Mouse (Mus musculus): ENCODE data around the gene Tmem117.

The Tmem117 gene

DNA sequence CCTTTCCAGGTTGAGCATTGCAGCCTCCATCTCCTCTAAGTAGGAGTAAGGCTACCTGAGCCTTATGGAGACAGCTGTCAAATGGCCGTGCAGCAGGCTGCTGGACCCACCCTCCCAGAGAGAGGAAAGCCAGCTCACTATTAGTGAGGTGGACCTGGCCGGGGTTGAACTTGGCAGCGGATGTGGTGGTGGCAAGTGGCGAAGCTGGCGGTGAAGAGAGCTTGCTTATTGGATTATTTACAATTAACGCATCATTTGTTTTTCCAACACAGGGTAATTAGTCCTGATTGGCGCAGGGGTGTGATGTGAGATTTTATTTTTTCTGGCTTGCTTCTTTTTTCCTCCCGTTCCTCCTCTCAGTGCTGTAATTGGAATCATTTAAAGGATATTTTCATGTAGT is 19.4 kb downstream of the Tmem117 start:
- no peak for DNase-seq (ENCODE audit: low read depth, low spot score)

DNA sequence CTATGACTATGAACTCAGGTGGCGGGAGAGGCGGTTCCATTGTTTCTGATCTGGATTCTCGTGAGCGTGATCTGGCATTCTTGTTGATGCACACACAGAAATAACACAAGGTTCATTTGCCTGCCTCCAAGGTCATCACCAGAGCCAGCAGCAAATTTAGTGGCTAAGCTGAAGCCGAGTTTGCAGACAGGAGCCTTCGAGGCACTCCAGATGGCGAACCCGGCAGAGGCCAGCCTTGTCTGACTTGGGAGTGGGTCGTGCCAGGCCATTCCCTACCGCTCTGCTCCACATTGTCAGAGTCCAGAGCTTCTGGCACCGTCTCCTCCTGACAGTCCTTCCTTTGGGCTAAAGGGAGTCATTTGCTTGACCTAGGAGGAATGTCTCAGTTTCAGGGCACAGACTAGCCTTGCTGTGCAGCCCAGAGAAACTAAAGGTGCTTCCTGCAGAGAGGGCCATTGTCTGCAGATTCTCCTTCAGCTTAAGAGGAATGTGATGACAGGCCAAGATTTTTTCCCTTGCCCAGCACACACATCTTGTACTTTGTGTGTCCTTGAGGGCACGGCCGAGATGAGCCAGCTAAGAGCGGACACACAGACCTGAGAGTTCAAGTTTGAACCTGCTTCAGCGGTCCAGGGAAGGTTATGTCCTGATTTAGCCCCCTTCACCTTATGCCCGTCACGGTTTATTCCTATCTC is 20.2 kb downstream of the Tmem117 start:
- DNase-seq (ENCODE audit: low read depth, low spot score): no peak

DNA sequence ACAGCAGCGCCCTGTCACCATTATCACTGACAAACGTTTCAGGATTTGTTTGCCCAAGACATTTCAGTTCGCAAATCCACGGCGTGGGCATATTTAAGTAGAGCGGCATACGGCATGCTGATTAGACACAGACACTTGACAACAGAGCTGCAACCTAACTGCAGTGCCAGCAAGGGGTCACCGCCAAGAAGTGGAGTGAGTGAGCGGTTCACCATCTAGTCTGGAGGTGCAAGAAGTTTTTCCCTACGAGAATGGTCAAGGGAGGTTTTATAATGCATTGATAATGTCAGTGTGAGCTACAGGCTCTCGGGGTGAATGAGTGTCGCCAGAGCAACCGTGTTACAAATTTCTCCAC is 20.7 kb downstream of the Tmem117 start:
- DNase-seq (ENCODE audit: low read depth, low spot score): no peak

DNA sequence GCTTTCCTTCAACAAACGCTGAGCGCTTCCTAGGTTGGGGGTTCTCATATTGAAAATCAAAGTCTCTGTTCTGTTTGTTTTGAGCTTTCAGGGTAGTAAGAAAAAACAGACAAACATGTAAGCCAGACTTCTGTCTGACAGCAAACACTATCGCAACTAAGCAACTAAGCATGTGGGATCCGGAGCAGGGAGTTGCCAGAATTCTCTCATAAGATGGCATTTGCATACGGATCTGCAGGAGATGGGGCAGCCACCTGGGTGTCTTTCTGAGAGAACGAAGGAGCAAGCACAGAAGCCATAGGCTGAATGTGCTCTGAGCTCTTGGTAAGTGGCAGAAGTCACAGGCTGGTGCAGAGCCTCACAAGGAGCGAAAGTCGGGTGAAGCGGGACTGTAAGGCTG is 22.3 kb downstream of the Tmem117 start:
- DNase-seq (ENCODE audit: low read depth, low spot score): no peak

DNA sequence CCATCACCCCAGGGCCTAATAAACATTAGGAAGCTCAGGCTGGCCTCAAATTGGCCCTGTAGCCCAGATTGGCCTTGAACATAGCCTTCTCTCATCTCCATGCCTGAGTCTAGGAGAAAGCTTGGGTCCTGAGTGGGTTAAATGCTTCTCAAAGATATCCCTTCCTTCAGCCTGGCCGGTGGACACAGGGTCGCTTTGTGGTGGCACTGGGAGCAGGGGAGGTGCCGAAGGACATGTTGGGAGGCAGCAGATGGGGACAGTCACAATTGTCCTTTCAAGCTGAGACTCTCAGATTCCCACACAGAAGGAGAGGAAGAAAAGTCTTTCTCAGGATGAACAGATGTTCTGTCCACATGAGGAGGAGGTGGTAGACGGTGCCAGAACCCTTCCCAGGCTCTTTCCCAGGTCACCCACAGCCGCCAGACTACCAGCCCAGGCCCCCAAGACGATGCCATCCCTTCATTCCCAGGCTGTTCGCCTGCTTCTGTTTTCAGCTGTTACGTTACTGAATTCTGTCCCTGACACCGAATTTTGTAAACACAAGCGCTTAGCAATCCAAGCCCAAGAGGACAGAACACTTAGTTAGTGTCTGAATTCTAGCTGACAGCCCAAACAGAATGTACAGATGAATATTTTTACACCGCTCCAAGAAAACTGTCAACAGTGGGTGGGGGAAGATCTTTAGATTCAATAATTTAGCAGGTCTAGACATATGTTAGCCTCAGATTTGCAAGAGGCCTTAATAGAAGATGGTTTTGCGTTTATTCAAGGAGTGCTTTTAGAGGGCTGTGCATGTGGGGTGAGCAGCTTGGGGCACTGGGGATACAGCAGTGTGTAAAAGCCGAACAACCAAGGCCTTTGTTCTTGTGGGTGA is 23.2 kb downstream of the Tmem117 start:
- no peak for DNase-seq (ENCODE audit: low read depth, low spot score)

DNA sequence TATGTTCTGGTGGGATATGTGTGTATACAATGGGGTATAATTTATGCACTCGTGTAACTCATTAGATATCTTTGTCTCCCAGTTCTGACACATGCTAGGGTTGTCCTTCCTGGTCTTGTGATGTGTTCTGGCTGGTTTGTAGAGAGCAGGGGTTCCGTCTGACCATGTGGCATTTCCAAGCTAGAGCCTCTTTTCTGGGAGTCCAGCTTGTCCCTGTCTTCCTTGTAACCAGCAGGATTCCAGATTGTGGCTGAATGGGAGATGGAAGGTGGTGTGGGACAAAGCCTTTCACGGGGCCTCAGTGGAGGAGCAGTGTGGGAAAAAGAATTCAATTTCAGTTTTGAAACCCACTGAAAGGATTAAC is 23.8 kb downstream of the Tmem117 start:
- DNase-seq (ENCODE audit: low read depth, low spot score): no peak

DNA sequence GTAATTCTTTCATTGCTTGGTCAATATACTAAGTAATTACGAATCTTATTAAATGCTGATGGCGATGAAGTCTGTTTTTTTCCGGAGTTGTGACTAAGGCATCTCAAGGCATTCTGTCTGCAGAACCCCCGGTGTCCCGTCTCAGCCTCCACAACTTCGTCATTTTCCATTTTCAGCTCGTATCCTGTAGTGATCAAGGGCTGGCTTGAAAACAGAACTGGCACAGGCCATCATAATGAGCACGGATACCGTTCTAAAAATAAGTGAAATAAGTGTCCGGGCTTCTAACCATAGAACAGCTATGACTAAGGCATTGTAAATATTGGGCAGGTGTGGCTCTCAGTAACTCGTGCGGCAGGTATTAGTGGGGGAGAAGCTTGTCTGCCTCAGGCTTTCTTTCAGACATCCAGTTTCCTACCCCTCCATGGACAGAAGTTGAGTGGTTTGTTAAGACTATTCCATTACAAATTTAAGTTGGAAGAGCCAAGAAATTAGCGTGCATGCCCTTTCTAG is 26.8 kb downstream of the Tmem117 start:
- no peak for DNase-seq (ENCODE audit: low read depth, low spot score)

DNA sequence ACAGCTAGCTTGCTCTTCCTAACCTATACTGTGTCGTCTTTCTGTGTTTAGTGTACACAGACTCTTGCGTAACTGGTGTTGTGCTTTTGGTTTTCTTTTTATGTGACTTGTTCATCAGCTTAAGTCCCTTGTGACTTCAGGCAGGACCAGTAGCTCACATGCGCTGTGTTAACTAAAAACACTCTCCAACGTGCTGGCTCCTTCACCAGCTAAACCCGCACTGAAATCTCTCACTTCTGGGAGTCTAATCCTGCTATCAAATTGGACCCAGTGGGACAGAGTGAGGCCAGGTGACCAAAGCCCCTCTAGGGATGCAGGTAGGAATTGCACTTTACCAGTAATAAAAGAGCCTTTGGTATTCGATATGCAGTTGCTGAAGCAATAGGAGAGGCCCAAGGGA is 28.9 kb downstream of the Tmem117 start:
- no peak for DNase-seq (ENCODE audit: low read depth, low spot score)

DNA sequence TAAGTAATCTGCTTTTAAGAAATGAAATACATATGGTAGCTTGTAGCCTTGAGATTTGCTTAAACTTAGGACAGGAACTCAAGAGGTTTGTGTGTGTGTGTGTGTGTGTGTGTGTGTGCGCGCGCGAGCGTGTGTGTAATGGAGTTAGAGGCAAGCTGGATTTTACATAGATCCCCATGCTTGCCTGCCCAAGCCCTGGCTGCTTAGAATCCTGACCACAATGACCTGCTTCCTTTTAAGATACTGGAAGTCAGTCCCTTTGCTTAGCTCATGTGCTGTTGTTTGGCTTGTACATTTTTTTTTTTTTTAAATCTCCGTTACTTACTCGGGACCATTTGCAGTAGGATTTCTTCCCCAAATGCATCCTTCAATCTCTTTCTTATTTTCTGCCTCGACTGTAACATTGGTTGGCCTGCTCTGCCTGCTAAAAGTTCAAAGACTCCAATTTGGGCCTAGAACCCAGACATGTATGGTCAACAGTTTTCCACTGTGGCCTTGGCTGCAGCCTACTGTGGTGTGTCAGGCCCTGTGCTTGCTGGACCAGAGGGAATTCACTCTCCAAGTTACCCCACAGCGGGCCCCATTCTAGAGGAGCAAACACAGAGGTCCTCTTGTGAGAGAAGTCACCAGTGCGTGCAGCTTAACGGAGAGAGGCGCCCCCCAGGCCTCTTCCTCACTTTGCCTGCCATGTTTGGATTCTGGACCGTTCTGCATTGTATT is 29.5 kb downstream of the Tmem117 start:
- DNase-seq (ENCODE audit: low read depth, low spot score): no peak

DNA sequence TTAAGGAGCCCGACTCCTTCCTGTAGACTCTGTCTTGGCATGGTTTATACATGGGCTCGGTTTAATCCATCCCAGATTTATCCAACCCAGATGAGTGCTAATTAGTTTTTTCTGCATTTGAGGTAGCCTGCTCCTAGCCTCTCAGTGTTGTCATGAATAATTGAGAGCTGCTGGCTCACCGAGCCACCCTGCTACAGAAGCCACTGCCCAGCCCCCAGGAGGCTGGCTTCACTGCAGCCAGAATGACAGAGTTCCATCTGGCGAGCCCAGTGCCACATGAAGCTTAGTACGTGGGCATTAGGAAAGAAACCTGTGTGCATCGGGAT is 30.0 kb downstream of the Tmem117 start:
- DNase-seq (ENCODE audit: low read depth, low spot score): no peak

DNA sequence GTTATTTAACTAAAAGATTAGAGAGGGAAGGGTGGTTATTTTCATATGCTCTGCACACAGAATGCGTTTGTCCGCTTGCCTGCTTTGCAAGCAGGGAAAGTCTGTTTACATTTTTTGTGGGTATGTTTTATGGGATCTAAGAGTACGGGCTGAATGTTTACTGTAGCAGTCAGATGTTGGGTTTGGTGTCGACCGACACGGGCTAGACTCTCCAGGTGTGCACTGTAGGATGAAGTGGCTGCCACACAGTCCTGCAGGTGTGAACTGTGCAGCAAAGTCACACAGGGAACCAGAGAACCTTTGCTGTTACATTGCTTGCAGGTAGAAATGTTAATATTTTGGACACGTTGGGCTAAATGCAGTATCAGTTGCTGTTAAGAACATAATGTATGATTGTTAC is 31.9 kb downstream of the Tmem117 start:
- DNase-seq (ENCODE audit: low read depth, low spot score): no peak

DNA sequence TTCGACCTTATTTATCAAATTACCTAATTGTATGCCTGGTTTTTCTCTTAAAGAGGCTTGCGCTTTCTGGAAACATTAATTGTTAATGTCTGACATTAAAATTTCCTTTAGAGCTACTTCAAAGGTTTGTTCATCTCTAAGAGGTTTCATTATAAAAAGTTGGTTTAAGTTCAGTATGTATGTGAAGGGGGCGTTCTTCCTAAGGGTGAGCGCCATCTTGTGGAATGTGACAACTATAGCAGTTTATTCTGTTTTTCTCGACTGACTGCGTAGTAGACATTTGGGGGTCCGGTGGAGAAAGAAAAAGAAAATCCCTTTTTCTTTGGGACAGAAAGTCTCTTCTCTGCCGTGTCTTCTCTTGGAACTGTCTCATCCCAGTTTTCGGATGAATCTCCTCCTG is 32.4 kb downstream of the Tmem117 start:
- DNase-seq (ENCODE audit: low read depth, low spot score): peak; percentile 23

DNA sequence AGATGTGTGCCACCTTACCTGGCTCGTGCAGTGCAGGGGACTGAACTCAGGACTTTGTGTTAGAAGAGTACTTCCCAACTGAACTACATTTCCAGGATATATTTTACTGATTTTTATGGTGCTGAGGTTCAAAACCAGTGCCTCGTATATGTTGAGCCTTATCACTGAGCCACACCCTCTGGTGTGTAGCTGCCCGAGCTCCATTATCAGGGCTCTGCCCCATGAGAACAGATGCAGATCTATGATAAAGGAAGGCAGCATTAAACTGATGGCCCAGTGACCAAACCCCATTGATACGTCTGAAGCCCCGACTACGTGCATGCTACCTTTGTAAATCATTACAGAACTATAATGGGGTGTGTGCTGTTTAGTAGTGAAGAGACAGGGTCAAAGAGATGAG is 35.6 kb downstream of the Tmem117 start:
- no peak for DNase-seq (ENCODE audit: low read depth, low spot score)

DNA sequence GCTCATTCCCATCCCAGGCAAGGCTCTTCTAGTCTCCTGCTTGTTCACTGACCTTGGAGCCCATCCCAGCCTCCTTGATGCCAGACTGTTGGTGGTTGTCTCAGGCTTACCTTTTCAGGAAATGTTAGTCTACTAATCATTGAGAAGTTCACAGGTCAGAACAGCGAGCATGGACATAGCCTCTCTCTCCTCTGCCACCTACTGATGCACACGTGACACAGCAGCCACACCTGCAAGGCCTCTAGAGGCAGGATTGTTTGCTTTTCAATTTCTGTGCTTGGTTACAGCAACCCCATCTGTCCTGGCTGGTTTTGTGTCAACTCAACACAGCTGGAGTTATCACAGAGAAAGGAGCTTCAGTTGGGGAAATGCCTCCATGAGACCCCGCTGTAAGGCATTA is 52.1 kb downstream of the Tmem117 start:
- DNase-seq (ENCODE audit: low read depth, low spot score): no peak

DNA sequence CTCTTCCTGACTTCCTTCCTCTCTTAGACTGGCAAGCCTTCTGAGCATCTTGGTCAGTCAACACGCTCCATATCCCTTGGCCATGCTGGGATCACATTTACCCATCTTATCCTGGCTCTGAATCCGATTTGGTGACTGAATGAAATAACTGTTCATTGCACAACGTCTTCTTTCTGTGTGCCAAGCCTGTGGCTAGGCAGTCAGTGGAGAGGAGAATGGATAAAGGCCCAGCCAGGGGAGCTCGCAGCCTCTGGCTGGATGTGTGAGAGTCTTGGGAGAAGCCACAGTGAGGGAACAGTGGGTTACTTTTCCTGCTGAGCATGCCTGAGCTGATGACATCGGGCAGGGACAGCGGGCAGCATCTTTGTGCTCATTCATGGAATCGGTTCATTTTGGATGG is 55.2 kb downstream of the Tmem117 start:
- no peak for DNase-seq (ENCODE audit: low read depth, low spot score)

DNA sequence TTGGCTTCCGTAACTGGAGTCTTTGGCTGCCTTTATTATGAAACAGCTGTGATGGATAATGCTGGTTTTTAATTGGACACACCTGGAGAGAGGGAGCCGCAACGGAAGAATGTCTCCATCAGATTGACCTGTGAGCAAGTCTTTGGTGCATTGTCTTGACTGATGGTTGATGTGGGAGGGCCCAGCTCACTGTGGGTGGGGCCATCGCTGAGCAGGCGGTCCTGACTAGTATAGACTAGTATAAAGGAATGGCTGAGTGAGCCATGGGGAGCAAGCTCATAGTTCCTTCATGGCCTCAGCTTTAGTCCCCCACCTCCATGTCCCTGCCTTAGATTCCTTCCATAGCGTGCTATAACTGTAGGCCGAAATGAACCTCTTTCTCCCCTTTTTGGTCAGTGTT is 58.1 kb downstream of the Tmem117 start:
- DNase-seq (ENCODE audit: low read depth, low spot score): no peak

DNA sequence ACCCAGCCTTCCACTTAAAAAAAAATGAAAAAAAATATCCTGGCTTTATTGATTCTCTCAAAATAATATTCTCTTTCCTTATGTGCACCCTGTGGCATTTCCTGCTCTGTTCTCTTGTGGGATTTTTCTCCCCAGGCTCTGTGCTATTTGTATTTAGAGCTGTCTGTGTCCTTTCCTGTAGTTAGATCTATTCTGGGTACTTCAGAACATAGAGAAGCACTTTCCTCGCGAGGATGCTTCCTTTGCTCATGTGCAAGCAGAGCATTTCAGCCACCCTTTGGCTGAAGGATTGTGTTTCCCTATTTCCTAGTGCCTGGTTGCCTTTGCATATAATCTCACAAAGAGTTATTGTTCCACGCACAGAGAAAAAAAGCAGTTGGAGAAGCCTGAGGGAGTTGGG is 58.6 kb downstream of the Tmem117 start:
- no peak for DNase-seq (ENCODE audit: low read depth, low spot score)

DNA sequence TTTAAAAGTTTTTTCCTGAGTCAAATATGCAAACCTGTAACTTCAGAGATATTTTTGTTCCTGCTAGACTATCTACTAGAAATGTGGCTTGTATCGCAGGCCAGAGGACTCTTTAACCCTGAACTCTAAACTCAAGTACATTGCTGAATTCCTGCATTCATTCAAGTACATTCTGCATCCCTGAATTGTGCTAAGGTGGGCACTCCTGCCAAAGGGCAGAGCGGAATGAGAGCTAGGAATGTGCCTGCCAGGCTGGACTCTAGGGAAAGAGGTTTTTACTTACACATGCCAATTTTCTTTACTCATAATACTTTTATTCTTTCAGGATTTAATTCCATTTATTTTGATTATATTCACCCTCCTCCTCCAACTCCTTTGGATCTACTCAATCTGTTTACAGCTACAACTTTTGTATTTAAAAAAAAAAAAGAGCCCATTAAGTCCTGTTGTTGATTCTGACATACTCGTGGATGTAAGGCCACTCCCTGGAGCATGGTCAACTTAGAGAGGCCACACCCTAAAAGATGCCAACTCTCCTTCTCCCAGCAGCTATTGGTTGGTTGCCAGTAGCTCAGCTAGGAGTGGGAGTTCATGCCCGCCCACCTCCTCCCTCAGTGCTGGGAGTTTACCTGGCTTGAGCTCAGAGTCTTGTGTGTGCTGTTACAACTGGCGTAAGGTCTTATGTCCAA is 60.3 kb downstream of the Tmem117 start:
- DNase-seq (ENCODE audit: low read depth, low spot score): no peak

DNA sequence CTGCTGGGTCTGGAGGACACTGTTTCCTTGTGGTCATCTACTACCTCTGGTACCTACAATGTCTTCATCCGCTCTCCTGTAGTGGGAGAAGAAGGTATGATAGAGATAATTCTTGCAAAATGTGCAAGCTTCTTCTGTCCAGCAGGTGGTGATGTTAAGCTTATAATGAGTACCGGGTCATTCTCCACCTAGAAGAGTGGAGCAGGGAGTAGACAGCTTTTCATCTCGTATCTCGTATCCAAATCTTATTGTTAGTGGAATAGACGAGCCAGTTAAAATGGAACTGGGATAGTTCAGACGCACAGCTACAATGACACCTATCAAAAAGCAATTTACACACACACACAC is 60.8 kb downstream of the Tmem117 start:
- DNase-seq (ENCODE audit: low read depth, low spot score): no peak

DNA sequence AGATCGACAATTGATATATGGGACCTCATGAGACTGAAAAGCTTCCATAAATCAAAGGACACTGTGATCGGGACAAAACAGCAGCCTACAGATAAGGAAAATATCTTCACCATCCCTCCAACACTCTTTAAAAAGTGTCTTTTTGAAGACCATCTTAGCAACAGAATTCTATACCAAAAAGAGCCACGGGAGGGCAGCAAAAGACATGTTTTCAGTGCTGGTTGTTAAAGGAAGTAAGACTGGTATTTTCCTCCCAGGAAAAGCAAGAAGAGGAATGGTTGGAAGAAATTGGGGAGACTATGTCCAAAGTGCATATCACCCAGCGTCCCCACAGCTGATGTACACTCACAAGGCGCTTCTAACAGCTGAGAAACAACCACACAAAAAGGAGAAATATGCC is 93.7 kb downstream of the Tmem117 start:
- DNase-seq (ENCODE audit: low read depth, low spot score): peak; percentile 49

DNA sequence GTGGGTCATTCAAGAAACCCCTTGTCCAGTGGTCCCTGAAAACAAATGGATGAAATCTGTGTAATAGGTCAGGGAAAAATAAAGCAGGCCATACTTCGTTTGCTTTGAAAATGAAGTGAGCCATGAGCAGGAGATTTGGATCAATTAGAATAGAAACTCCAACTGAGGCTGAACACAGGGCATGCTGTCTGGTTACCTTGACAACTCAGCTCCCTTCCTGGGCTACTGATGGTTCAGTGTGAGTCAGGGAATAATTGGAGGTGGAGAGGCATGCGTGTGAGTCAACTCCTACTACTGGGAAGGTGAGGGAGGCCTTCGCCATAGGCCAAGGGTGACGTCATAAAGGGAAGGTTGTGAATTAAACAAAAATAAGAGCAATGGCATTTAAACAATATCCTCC is 103.1 kb downstream of the Tmem117 start:
- no peak for DNase-seq (ENCODE audit: low read depth, low spot score)

DNA sequence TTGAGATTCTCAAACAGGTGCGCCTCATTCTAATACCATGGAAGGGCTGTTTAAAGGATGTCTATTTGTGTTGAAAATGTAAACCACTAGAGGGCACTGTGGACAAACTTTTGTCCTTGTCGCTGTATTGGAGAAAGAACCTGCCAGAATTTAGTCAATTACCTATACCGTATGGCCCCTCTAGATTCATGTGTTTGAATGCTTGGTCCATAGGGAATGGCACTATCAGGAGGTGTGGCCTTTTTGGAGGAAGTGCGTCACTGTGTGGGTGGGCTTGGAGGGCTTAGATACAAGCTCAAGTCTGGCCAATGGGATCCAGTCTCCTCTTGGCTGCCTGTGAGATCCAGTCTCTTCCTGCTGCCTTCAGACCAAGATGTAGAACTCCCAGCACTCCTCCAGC is 140.2 kb downstream of the Tmem117 start:
- DNase-seq (ENCODE audit: low read depth, low spot score): peak; percentile 54

Measured in retina, postnatal 7 days (tissue).